Mouse (Mus musculus) lung, postnatal 0 days (tissue): ENCODE results near the gene Pin1rt1.

Experiments used
- CTCF ChIP-seq: IDR thresholded peaks from 2 replicates; pipeline ENCODE4 v1.5.1; 2016; ENCODE audit warnings: antibody characterized with exemption, mild to moderate bottlenecking
- EP300 ChIP-seq: IDR thresholded peaks from 2 replicates; pipeline ENCODE4 v1.6.1; 2016; ENCODE audit warnings: antibody characterized with exemption, mild to moderate bottlenecking, control low read depth

GRCm38 (mm10) chr2:104688321-104688720 is 27.9 kb downstream of the Pin1rt1 start:
- TF ChIP-seq EP300: no peak
- TF ChIP-seq CTCF: no peak
